ENCODE assay signal across 13 mouse cellular contexts in genomic region chr7:29681868-29682267, GRCm38 (mm10). TPM values are rescaled to one million over a fixed set of nuclear protein-coding genes. Genes with fewer than 3 reads are reported as not detected.
DNase-seq lines count a peak whose midpoint lies in the region; ATAC-seq and TF ChIP-seq lines count a peak whose summit lies in the region.
"Had no signal": no experiment of that assay in that cellular context is flagged by ENCODE, and none has a peak within 500 bp of the region (broad histone marks: within the 10 kb centered on the region; RNA-seq: fewer than 3 reads in every experiment).

No protein-coding gene starts in this region.

- H3K4me3 ChIP-seq in heart, postnatal 0 days (ENCODE audit: low read depth, low read length): no peak overlapping the region
- no peak overlapping the region for H3K4me3 ChIP-seq in lung, embryonic 14.5 days (ENCODE audit: low read depth, low read length)

- no peaks in the 10 kb centered on the region for H3K4me1 ChIP-seq in heart, postnatal 0 days (ENCODE audit: control insufficient read depth, insufficient read depth)
- no peaks in the 10 kb centered on the region for H3K4me1 ChIP-seq in lung, embryonic 14.5 days (ENCODE audit: insufficient read depth)

- WGBS in heart, postnatal 0 days: 68% methylated on average over 3 of the region's 3 CpGs
- 69% methylated on average over 3 of the region's 3 CpGs for WGBS in lung, embryonic 14.5 days

- DNase-seq in heart, postnatal 0 days (ENCODE audit: low spot score): peak; percentile 10
- DNase-seq in heart, postnatal 36 days: no peak
- peak; percentile 1 for DNase-seq in lung, embryonic 14.5 days
- no peak for DNase-seq in lung, postnatal 25 days (ENCODE audit: low spot score)
- peak; percentile 6 for DNase-seq in MEL-GATA-1-ER (ENCODE audit: extremely low read depth, low read depth)
- DNase-seq in naive thymus-derived CD4-positive, alpha-beta T cell, adult 2 months (ENCODE audit: low read depth): peak; percentile 5
- no peak for DNase-seq in urinary bladder, postnatal 36 days (ENCODE audit: low spot score in 2 of 2)
- DNase-seq: cerebellum, adult 2 months; heart, adult 11 months; lung, postnatal 36 days had no signal

- no peak overlapping the region for H3K4me2 ChIP-seq in heart, postnatal 0 days (ENCODE audit: low read depth, low read length)
- no peak overlapping the region for H3K4me2 ChIP-seq in lung, embryonic 14.5 days

- TF ChIP-seq CTCF in heart, postnatal 0 days (IDR thresholded peaks at IDR 0.05; ENCODE audit: low read depth): peak; percentile 32
- TF ChIP-seq CTCF in lung, embryonic 14.5 days (IDR thresholded peaks at IDR 0.05; ENCODE audit: low read depth): peak; percentile 40

- no peak for TF ChIP-seq EP300 in heart, postnatal 0 days (IDR thresholded peaks at IDR 0.05; ENCODE audit: low read depth)

- H3K27me3 ChIP-seq in heart, postnatal 0 days (ENCODE audit: control insufficient read depth, insufficient read depth, low read length): no peaks in the 10 kb centered on the region
- no peaks in the 10 kb centered on the region for H3K27me3 ChIP-seq in lung, embryonic 14.5 days (ENCODE audit: insufficient read depth, low read length)

- no peak overlapping the region for H3K27ac ChIP-seq in heart, postnatal 0 days (ENCODE audit: low read depth)
- H3K27ac ChIP-seq in lung, embryonic 14.5 days (ENCODE audit: low read depth): no peak overlapping the region

- no peak for ATAC-seq in heart, postnatal 0 days (ENCODE audit: insufficient read depth, low read depth)
- ATAC-seq in lung, embryonic 14.5 days (ENCODE audit: insufficient read depth): no peak
- no peak for ATAC-seq in megakaryocyte, adult 5-6 weeks (ENCODE audit: poor library complexity, severe bottlenecking)
- ATAC-seq: intestine, embryonic 16.5 days had no signal

- peaks cover 3% of the 10 kb centered on the region; the same call in 1 of the 2 replicates for H3K9me3 ChIP-seq in heart, postnatal 0 days (replicated peaks; ENCODE audit: control insufficient read depth, low read length)
- H3K9me3 ChIP-seq in lung, embryonic 14.5 days (ENCODE audit: low read depth, low read length): 0 out of 2 replicates have a peak, but pooled peaks cover 3% of the 10 kb centered on the region

- no peaks in the 10 kb centered on the region for H3K36me3 ChIP-seq in heart, postnatal 0 days (replicated peaks; ENCODE audit: control insufficient read depth, insufficient read depth, low read length)
- H3K36me3 ChIP-seq in lung, embryonic 14.5 days (ENCODE audit: insufficient read depth): no peaks in the 10 kb centered on the region

- intact Hi-C loops in heart, postnatal 36 days (cut with DNase I): no loop called here

- H3K9ac ChIP-seq in heart, postnatal 0 days (replicated peaks; ENCODE audit: low read depth, low read length): no peak overlapping the region
- H3K9ac ChIP-seq in lung, embryonic 14.5 days: no peak overlapping the region

RNA-seq across cellular contexts. Expression of gene Catsperg2, which starts 45.0 kb away (rescaled TPM):
- not detected in 2 replicates for total RNA-seq in heart, postnatal 0 days (2014; rRNA removed; ENCODE audit: low replicate concordance)
- polyA plus RNA-seq in heart, postnatal 0 days (2015; fragmentation: Nextera tagmentation; extraction: Ambion mirVana): not detected in 2 replicates
- total RNA-seq in heart, postnatal 36 days (2021): not detected
- 0.14 and 0.30 TPM in 2 replicates for polyA plus RNA-seq in lung, embryonic 14.5 days (2014; fragmentation: Nextera tagmentation; extraction: Ambion mirVana)
- not detected in 2 replicates for total RNA-seq in megakaryocyte, adult 5-6 weeks (2015)
- total RNA-seq in megakaryocyte, adult 5-6 weeks (2017): not detected in 2 replicates
- polyA plus RNA-seq: cerebellum, adult 2 months; intestine, embryonic 16.5 days; neural tube, embryonic 11.5 days had no signal

Comparison
In these comparisons a context has a peak if more than half of its experiments do, and no peak if none do; other contexts are left out.
1. DNase-seq: peak in heart, postnatal 0 days (single experiment), lung, embryonic 14.5 days (single experiment), MEL-GATA-1-ER (single experiment) and naive thymus-derived CD4-positive, alpha-beta T cell, adult 2 months (single experiment); none in heart, postnatal 36 days (0 of 2), lung, postnatal 25 days (single experiment) and urinary bladder, postnatal 36 days (0 of 2).